Mouse (Mus musculus) CH12.LX (cell line): Measurements from ENCODE around the gene Nlrc5. TPM values are rescaled to one million over a fixed set of nuclear protein-coding genes. Genes with fewer than 3 reads are reported as not detected.

ENCODE experiments used
- DNase-seq: peaks from one replicate; pipeline ENCODE4 v3.0.0-alpha.2; 2013; ENCODE audit errors: extremely low read depth
- H3K27ac ChIP-seq: 2 replicates; pipeline ENCODE4 v1.5.1; 2012; ENCODE audit warnings: low read depth, mild to moderate bottlenecking, control low read depth, moderate library complexity; ENCODE audit not compliant: insufficient read depth
- H3K27me3 ChIP-seq: replicated peaks from 2 replicates; pipeline ENCODE3; 2012; ENCODE audit warnings: inconsistent platforms
- H3K36me3 ChIP-seq, 2 experiments: replicated peaks in 1 of 2; 2 replicates each; pipeline versions ENCODE3 to v1.6.1; 2012; ENCODE audit warnings: inconsistent platforms in 1 of 2, low read length in 1 of 2, mild to moderate bottlenecking in 1 of 2, mixed read lengths in 1 of 2, moderate library complexity in 1 of 2; ENCODE audit not compliant: control insufficient read depth in 1 of 2, insufficient read depth in 1 of 2
- H3K4me1 ChIP-seq, 2 experiments: 2 replicates each; pipeline ENCODE4 v1.6.1; 2012; ENCODE audit warnings: inconsistent platforms in 1 of 2, moderate library complexity in 1 of 2; ENCODE audit not compliant: insufficient read depth in 2 of 2, control insufficient read depth in 1 of 2
- H3K4me2 ChIP-seq: 2 replicates; pipeline ENCODE4 v1.6.1; 2012; ENCODE audit warnings: low read depth, mild to moderate bottlenecking, control low read depth; ENCODE audit not compliant: poor library complexity, insufficient read depth, severe bottlenecking
- H3K4me3 ChIP-seq, 3 experiments: fragments of 150-350 bp in 1 of 3; sonication (generic) in 1 of 3; replicated peaks in 1 of 3; 2 replicates each; pipeline versions ENCODE3 to v1.5.1; 2011 to 2012; ENCODE audit warnings: low read depth in 2 of 3, low read length in 2 of 3, mild to moderate bottlenecking in 2 of 3, moderate library complexity in 2 of 3, control low read depth in 1 of 3, improper control_type of control experiment in 1 of 3, inconsistent platforms in 1 of 3, mixed read lengths in 1 of 3; ENCODE audit not compliant: poor library complexity in 1 of 3
- H3K79me2 ChIP-seq: replicated peaks from 2 replicates; pipeline ENCODE4 v1.6.1; 2012; ENCODE audit warnings: mild to moderate bottlenecking, moderate library complexity; ENCODE audit not compliant: control insufficient read depth, poor library complexity, insufficient read depth, severe bottlenecking; ENCODE audit errors: extremely low read depth
- H3K9ac ChIP-seq: 2 replicates; pipeline ENCODE4 v1.6.1; 2012; ENCODE audit warnings: low read depth, mild to moderate bottlenecking, control low read depth, moderate library complexity; ENCODE audit not compliant: insufficient read depth
- H3K9me3 ChIP-seq: replicated peaks from 2 replicates; pipeline ENCODE3; 2012; ENCODE audit warnings: low read length, inconsistent platforms, mixed read lengths
- BHLHE40 ChIP-seq: IDR thresholded peaks from 2 replicates; pipeline ENCODE4 v1.6.1; 2011; ENCODE audit warnings: mild to moderate bottlenecking, low read depth, low read length, improper control_type of control experiment
- CHD1 ChIP-seq: IDR thresholded peaks from 2 replicates; pipeline ENCODE4 v1.6.1; 2012; ENCODE audit warnings: low read depth, low read length, improper control_type of control experiment, inconsistent platforms
- CTCF ChIP-seq, 2 experiments: IDR thresholded peaks in 1 of 2; conservative IDR thresholded peaks in 1 of 2; 2 replicates each; pipeline ENCODE4 v1.5.1; 2011 to 2012; ENCODE audit warnings: low read depth in 2 of 2, low read length in 2 of 2, improper control_type of control experiment in 1 of 2, inconsistent platforms in 1 of 2, mild to moderate bottlenecking in 1 of 2, moderate library complexity in 1 of 2
- ELF1 ChIP-seq: IDR thresholded peaks from 2 replicates; pipeline ENCODE4 v1.6.1; 2014; ENCODE audit warnings: low read depth, mild to moderate bottlenecking, inconsistent platforms, low read length, improper control_type of control experiment
- EP300 ChIP-seq: IDR thresholded peaks from 2 replicates; pipeline ENCODE4 v1.6.1; 2011; ENCODE audit warnings: low read length, improper control_type of control experiment
- ETS1 ChIP-seq: conservative IDR thresholded peaks from 2 replicates; pipeline ENCODE4 v1.6.1; 2012; ENCODE audit warnings: low read depth, mild to moderate bottlenecking, inconsistent platforms, low read length, improper control_type of control experiment, moderate library complexity
- GABPA ChIP-seq: IDR thresholded peaks from 2 replicates; pipeline ENCODE4 v1.6.1; 2012; ENCODE audit warnings: low read depth, low read length, improper control_type of control experiment, inconsistent platforms; ENCODE audit not compliant: insufficient replicate concordance
- IRF4 ChIP-seq: IDR thresholded peaks from 2 replicates; pipeline ENCODE4 v1.6.1; 2014; ENCODE audit warnings: low read depth, mild to moderate bottlenecking, inconsistent platforms, low read length, improper control_type of control experiment
- JUN ChIP-seq: IDR thresholded peaks from 2 replicates; pipeline ENCODE4 v1.6.1; 2011; ENCODE audit warnings: low read depth, mild to moderate bottlenecking, low read length, improper control_type of control experiment, moderate library complexity; ENCODE audit not compliant: insufficient read depth
- KAT2A ChIP-seq: IDR thresholded peaks from 2 replicates; pipeline ENCODE4 v1.6.1; 2012; ENCODE audit warnings: low read length, improper control_type of control experiment, inconsistent platforms; ENCODE audit not compliant: insufficient replicate concordance
- MAFK ChIP-seq: IDR thresholded peaks from 2 replicates; pipeline ENCODE4 v1.6.1; 2011; ENCODE audit warnings: low read length, improper control_type of control experiment; ENCODE audit not compliant: insufficient replicate concordance
- MAX ChIP-seq: IDR thresholded peaks from 2 replicates; pipeline ENCODE4 v1.6.1; 2011; ENCODE audit warnings: low read length, improper control_type of control experiment
- MAZ ChIP-seq: IDR thresholded peaks from 2 replicates; pipeline ENCODE4 v1.6.1; 2012; ENCODE audit warnings: low read depth, mild to moderate bottlenecking, inconsistent platforms, low read length, improper control_type of control experiment, moderate library complexity
- MEF2A ChIP-seq: IDR thresholded peaks from 2 replicates; pipeline ENCODE4 v1.6.1; 2014; ENCODE audit warnings: low read depth, mild to moderate bottlenecking, inconsistent platforms, low read length, improper control_type of control experiment, borderline replicate concordance
- MXI1 ChIP-seq: IDR thresholded peaks from 2 replicates; pipeline ENCODE4 v1.6.1; 2011; ENCODE audit warnings: mild to moderate bottlenecking, low read depth, low read length, improper control_type of control experiment
- MYC ChIP-seq: IDR thresholded peaks from 2 replicates; pipeline ENCODE4 v1.6.1; 2011; ENCODE audit warnings: low read depth, mild to moderate bottlenecking, improper control_type of control experiment, low read length
- NELFE ChIP-seq: IDR thresholded peaks from 2 replicates; pipeline ENCODE4 v1.6.1; 2011; ENCODE audit warnings: low read depth, low read length, improper control_type of control experiment
- NRF1 ChIP-seq: IDR thresholded peaks from 2 replicates; pipeline ENCODE4 v1.6.1; 2014; ENCODE audit warnings: low read depth, mild to moderate bottlenecking, inconsistent platforms, low read length, improper control_type of control experiment, moderate library complexity
- PAX5 ChIP-seq: IDR thresholded peaks from 2 replicates; pipeline ENCODE4 v1.6.1; 2012; ENCODE audit warnings: low read length, inconsistent platforms, mixed read lengths
- POLR2A ChIP-seq: IDR thresholded peaks from 2 replicates; pipeline ENCODE4 v1.6.1; 2011; ENCODE audit warnings: low read depth, mild to moderate bottlenecking, improper control_type of control experiment, low read length
- POLR2AphosphoS2 ChIP-seq: IDR thresholded peaks from 2 replicates; pipeline ENCODE4 v1.6.1; 2011; ENCODE audit warnings: low read depth, low read length, improper control_type of control experiment
- RAD21 ChIP-seq: IDR thresholded peaks from 2 replicates; pipeline ENCODE4 v1.6.1; 2011; ENCODE audit warnings: low read depth, mild to moderate bottlenecking, low read length, improper control_type of control experiment, moderate library complexity
- RCOR1 ChIP-seq: conservative IDR thresholded peaks from 2 replicates; pipeline ENCODE4 v1.6.1; 2012; ENCODE audit warnings: low read depth, mild to moderate bottlenecking, inconsistent platforms, low read length, improper control_type of control experiment
- SIN3A ChIP-seq: IDR thresholded peaks from 2 replicates; pipeline ENCODE4 v1.6.1; 2012; ENCODE audit warnings: low read length, improper control_type of control experiment, inconsistent platforms
- TCF12 ChIP-seq: IDR thresholded peaks from 2 replicates; pipeline ENCODE4 v1.6.1; 2014; ENCODE audit warnings: low read depth, mild to moderate bottlenecking, inconsistent platforms, low read length, improper control_type of control experiment
- USF1 ChIP-seq: IDR thresholded peaks from 2 replicates; pipeline ENCODE4 v1.6.1; 2014; ENCODE audit warnings: low read depth, mild to moderate bottlenecking, inconsistent platforms, low read length, improper control_type of control experiment
- USF2 ChIP-seq: conservative IDR thresholded peaks from 2 replicates; pipeline ENCODE4 v1.6.1; 2011; ENCODE audit warnings: low read depth, low read length, improper control_type of control experiment
- ZC3H11A ChIP-seq: IDR thresholded peaks from 2 replicates; pipeline ENCODE4 v1.6.1; 2012; ENCODE audit warnings: low read depth, mild to moderate bottlenecking, inconsistent platforms, low read length, improper control_type of control experiment
- ZKSCAN1 ChIP-seq: IDR thresholded peaks from 2 replicates; pipeline ENCODE4 v1.6.1; 2012; ENCODE audit warnings: low read depth, inconsistent platforms, low read length, improper control_type of control experiment, borderline replicate concordance
- ZNF384 ChIP-seq: IDR thresholded peaks from 2 replicates; pipeline ENCODE4 v1.6.1; 2012; ENCODE audit warnings: low read depth, low read length, improper control_type of control experiment, inconsistent platforms
- dilution Hi-C: fragments of 300-500 bp; cut with MboI; formaldehyde crosslinking; loops from 2 replicates; pipeline ENCODE4 v1.14.3; 2020; ENCODE audit warnings: low sequenced_read_pairs; ENCODE audit not compliant: extremely low pct_unique_long_range_greater_than_20kb, extremely low pct_ligation_motif_present
- in situ Hi-C: fragments of 300-500 bp; cut with MboI; formaldehyde crosslinking; loops from 3 replicates; pipeline ENCODE4 v1.14.3; 2019; ENCODE audit warnings: low sequenced_read_pairs, low pct_ligation_motif_present, low pct_unique_long_range_greater_than_20kb, mixed read lengths
- polyA plus RNA-seq: library from polyadenylated mRNA; unstranded; fragments of >175 nt; gene quantifications from 2 replicates; pipeline ENCODE4 v1.2.1, GENCODE M21; 2012; ENCODE audit warnings: low read depth; ENCODE audit not compliant: insufficient read length
- total RNA-seq, 2 experiments: library from RNA; depleted of rRNA; stranded (reverse); fragments of 300-350 nt in 1 of 2; fragments of >200 nt in 1 of 2; gene quantifications; 2 replicates each; pipeline ENCODE4 v1.2.3; 2012 to 2014

Gene Nlrc5
- total and polyA plus RNA-seq, 3 experiments, result 58.6 to 72.5 (median 60.2) TPM

DNA sequence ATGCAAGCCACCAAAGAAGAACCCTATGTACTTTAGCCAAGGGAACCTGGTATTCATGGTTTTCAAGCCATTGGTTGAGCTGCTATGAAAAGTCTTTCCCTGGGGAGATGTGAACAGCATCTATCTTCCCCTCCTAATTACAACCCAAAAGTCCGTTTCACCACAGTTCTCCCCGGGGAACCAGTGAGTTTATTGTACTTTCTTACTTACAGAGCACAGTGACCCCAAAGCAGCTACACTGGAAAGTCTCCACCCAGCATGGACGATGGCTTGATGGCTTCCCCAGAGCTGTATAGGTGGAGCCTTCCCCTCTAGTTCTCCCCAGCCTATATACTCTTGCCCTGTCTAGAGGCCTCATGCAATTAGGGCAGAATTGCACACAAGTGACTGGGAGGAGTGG is 1.9 kb upstream of the Nlrc5 start:
- peak; percentile 69 for DNase-seq
- Histone ChIP-seq H3K4me1 (peaks cover 16 to 65% of the 10 kb centered on the region in 2 experiments), H3K4me3 (no peak overlapping the region), H3K27me3 (no peaks in the 10 kb centered on the region), H3K9ac (no peak overlapping the region), H3K36me3 (peaks cover 0 to 4% of the 10 kb centered on the region in 2 experiments), H3K9me3 (no peaks in the 10 kb centered on the region), H3K4me2 (peak overlapping the region; percentile 82), H3K79me2 (peaks cover 22% of the 10 kb centered on the region), H3K27ac (peak overlapping the region; percentile 39)
- dilution Hi-C loops, result no loop called here
- TF ChIP-seq MYC (0 out of 2 replicates have a peak, but pooled peaks have one; percentile 17), IRF4 (0 out of 2 replicates have a peak, but pooled peaks have one; percentile 4), EP300 (no peak), ZNF384 (no peak), SIN3A (peak; percentile 49; the same call in 1 of the 2 replicates), KAT2A (0 out of 2 replicates have a peak, but pooled peaks have one; percentile 43), CTCF (conservative IDR thresholded peaks at IDR 0.05 in 1 of 2, IDR thresholded peaks at IDR 0.05 in 1 of 2; ENCODE audit: low read depth in 2 of 2, low read length in 2 of 2) (no peak), USF1 (no peak), BHLHE40 (0 out of 2 replicates have a peak, but pooled peaks have one; percentile 13), TCF12 (peak; percentile 34; the same call in 1 of the 2 replicates)
- in situ Hi-C loops, result no loop called here

GRCm38 (mm10) chr8:94434958-94435357 is 802 bp downstream of the Nlrc5 start:
- dilution Hi-C loops, result no loop called here
- Histone ChIP-seq H3K27ac (peak overlapping the region; percentile 76; the same call in 1 of the 2 replicates), H3K9me3 (no peaks in the 10 kb centered on the region), H3K36me3 (peaks cover 0 to 4% of the 10 kb centered on the region in 2 experiments), H3K4me2 (peak overlapping the region; percentile 96), H3K4me1 (peaks cover 19 to 64% of the 10 kb centered on the region in 2 experiments), H3K27me3 (no peaks in the 10 kb centered on the region), H3K4me3 (peak overlapping the region; percentile 67 to 72 (median 69)), H3K79me2 (peaks cover 41% of the 10 kb centered on the region), H3K9ac (peak overlapping the region; percentile 94)
- no peak for DNase-seq
- in situ Hi-C loops, result no loop called here
- no peak for TF ChIP-seq PAX5
- TF ChIP-seq USF1, result peak; percentile 40
- TF ChIP-seq ZKSCAN1, result no peak
- TF ChIP-seq MEF2A, result no peak
- no peak for TF ChIP-seq KAT2A
- no peak for TF ChIP-seq JUN
- no peak; the same call in 1 of the 2 replicates for TF ChIP-seq POLR2A
- no peak for TF ChIP-seq MAZ
- TF ChIP-seq NELFE, result no peak
- TF ChIP-seq MAFK, result no peak
- TF ChIP-seq MXI1, result peak; percentile 96
- TF ChIP-seq SIN3A, result peak; percentile 90
- TF ChIP-seq CHD1, result no peak
- no peak for TF ChIP-seq ZC3H11A
- TF ChIP-seq ELF1, result no peak
- TF ChIP-seq ETS1, result no peak; the same call in 1 of the 2 replicates
- peak; percentile 50; the same call in 1 of the 2 replicates for TF ChIP-seq BHLHE40
- TF ChIP-seq MAX, result peak; percentile 86
- TF ChIP-seq TCF12, result peak; percentile 9; the same call in 1 of the 2 replicates
- TF ChIP-seq RCOR1, result no peak
- TF ChIP-seq USF2, result no peak; the same call in 1 of the 2 replicates
- no peak for TF ChIP-seq GABPA
- no peak for TF ChIP-seq POLR2AphosphoS2
- no peak for TF ChIP-seq NRF1
- peak; percentile 94 for TF ChIP-seq MYC
- TF ChIP-seq ZNF384, result peak; percentile 58
- no peak for TF ChIP-seq RAD21
- TF ChIP-seq CTCF (conservative IDR thresholded peaks at IDR 0.05 in 1 of 2, IDR thresholded peaks at IDR 0.05 in 1 of 2; ENCODE audit: low read depth in 2 of 2, low read length in 2 of 2), result no peak
- 0 out of 2 replicates have a peak, but pooled peaks have one; percentile 30 for TF ChIP-seq IRF4
